Mouse (Mus musculus) liver, postnatal 0 days (tissue): ENCODE data around the gene Rnf145. TPM values are rescaled to one million over a fixed set of nuclear protein-coding genes. Genes with fewer than 3 reads are reported as not detected.
"Not testable (repeated sequence)": the region's sequence is repeated elsewhere in the genome, so short reads cannot be mapped to it uniquely, and the experiment has no call there.

Source experiments
- ATAC-seq: fragments of 200-750 bp; cut with Nextera tagmentation; 2 replicates; pipeline ENCODE4 v1.8.0; 2017; ENCODE audit warnings: mild to moderate bottlenecking, moderate library complexity
- DNase-seq: peaks from one replicate; pipeline ENCODE4 v3.0.0-alpha.2; 2016
- H3K27ac ChIP-seq: fragments of 300-500 bp; sonication (generic); 2 replicates; pipeline ENCODE4 v1.5.1; 2014; ENCODE audit warnings: antibody characterized with exemption, moderate library complexity, mild to moderate bottlenecking, low read depth
- H3K27me3 ChIP-seq: fragments of 300-500 bp; sonication (generic); 2 replicates; pipeline ENCODE4 v1.6.1; 2014; ENCODE audit warnings: low read length, control low read depth, mixed read lengths; ENCODE audit not compliant: insufficient read depth
- H3K36me3 ChIP-seq: fragments of 300-500 bp; sonication (generic); replicated peaks from 2 replicates; pipeline ENCODE4 v1.6.1; 2014; ENCODE audit warnings: mild to moderate bottlenecking, control low read depth, low read length, moderate library complexity, mixed read lengths; ENCODE audit not compliant: insufficient read depth
- H3K4me1 ChIP-seq: fragments of 300-500 bp; sonication (generic); 2 replicates; pipeline ENCODE4 v1.6.1; 2014; ENCODE audit warnings: antibody characterized with exemption, mild to moderate bottlenecking, control low read depth; ENCODE audit not compliant: insufficient read depth
- H3K4me2 ChIP-seq: fragments of 300-500 bp; sonication (generic); 2 replicates; pipeline ENCODE4 v1.6.1; 2014; ENCODE audit warnings: low read depth, mild to moderate bottlenecking, low read length, moderate library complexity, mixed read lengths
- H3K4me3 ChIP-seq: fragments of 300-500 bp; sonication (generic); 2 replicates; pipeline ENCODE4 v1.5.1; 2014; ENCODE audit warnings: low read depth, low read length
- H3K9ac ChIP-seq: fragments of 300-500 bp; sonication (generic); replicated peaks from 2 replicates; pipeline ENCODE4 v1.6.1; 2014; ENCODE audit warnings: mild to moderate bottlenecking, moderate library complexity
- H3K9me3 ChIP-seq: fragments of 300-500 bp; sonication (generic); 2 replicates; pipeline ENCODE4 v1.6.1; 2016; ENCODE audit warnings: mild to moderate bottlenecking, control low read depth, low read length, mixed read lengths
- CTCF ChIP-seq: sonication (generic); IDR thresholded peaks from 2 replicates; pipeline ENCODE4 v1.5.1; 2016; ENCODE audit warnings: antibody characterized with exemption, low read depth
- EP300 ChIP-seq: IDR thresholded peaks from 2 replicates; pipeline ENCODE4 v1.6.1; 2016; ENCODE audit warnings: antibody characterized with exemption, low read depth, mild to moderate bottlenecking
- WGBS: fragments of 180-500 bp; shearing (Covaris S2); extraction: QIAGEN DNeasy Blood & Tissue Kit; methylation state at CpG from one replicate; pipeline ENCODE4 v1.1.7; 2014; ENCODE audit not compliant: insufficient replicate concordance; 5-methylcytosine and 5-hydroxymethylcytosine counted together
- polyA plus RNA-seq: library from polyadenylated mRNA; unstranded; fragments of >200 nt; fragmentation: Nextera tagmentation; extraction: Ambion mirVana; gene quantifications from 2 replicates; pipeline ENCODE4 v1.2.1, GENCODE M21; 2015

Rnf145 gene
- polyA plus RNA-seq, 1 experiment from 2014 or later = 31.9 TPM

GRCm38 (mm10) chr11:44562389-44563135 is 43.8 kb downstream of the Rnf145 start:
- Histone ChIP-seq H3K4me1 (no peaks in the 10 kb centered on the region), H3K4me3 (no peak overlapping the region), H3K9me3 (no peaks in the 10 kb centered on the region), H3K27ac (no peak overlapping the region), H3K4me2 (no peak overlapping the region), H3K9ac (no peak overlapping the region), H3K27me3 (no peaks in the 10 kb centered on the region), H3K36me3 (peaks cover 84% of the 10 kb centered on the region)
- ATAC-seq (no peak), DNase-seq (no peak)
- 84% methylated on average over 11 of the region's 12 CpGs for WGBS
- TF ChIP-seq EP300 (no peak), CTCF (no peak)

GRCm38 (mm10) chr11:44564245-44564864 is 45.6 kb downstream of the Rnf145 start:
- Histone ChIP-seq H3K4me1 (no peaks in the 10 kb centered on the region), H3K9ac (no peak overlapping the region), H3K4me3 (no peak overlapping the region), H3K27ac (no peak overlapping the region), H3K27me3 (no peaks in the 10 kb centered on the region), H3K9me3 (no peaks in the 10 kb centered on the region), H3K4me2 (no peak overlapping the region), H3K36me3 (peaks cover 69% of the 10 kb centered on the region)
- DNase-seq (no peak), ATAC-seq (no peak)
- WGBS = 91% methylated on average over 12 of the region's 12 CpGs
- TF ChIP-seq EP300 = no peak

GRCm38 (mm10) chr11:44564940-44565339 is 46.2 kb downstream of the Rnf145 start:
- TF ChIP-seq EP300 (no peak), CTCF (no peak)
- no peak for ATAC-seq
- H3K27me3 ChIP-seq = no peaks in the 10 kb centered on the region
- no peak overlapping the region for H3K9ac ChIP-seq
- DNase-seq = no peak
- H3K4me1 ChIP-seq = no peaks in the 10 kb centered on the region
- H3K9me3 ChIP-seq = no peaks in the 10 kb centered on the region
- no peak overlapping the region for H3K27ac ChIP-seq
- no peak overlapping the region for H3K4me3 ChIP-seq
- no peak overlapping the region for H3K4me2 ChIP-seq
- H3K36me3 ChIP-seq = peaks cover 64% of the 10 kb centered on the region

GRCm38 (mm10) chr11:44570336-44570735 is 51.6 kb downstream of the Rnf145 start:
- ATAC-seq, H3K27ac ChIP-seq, DNase-seq, H3K4me1 ChIP-seq, H3K9ac ChIP-seq, H3K4me3 ChIP-seq, H3K9me3 ChIP-seq, H3K4me2 ChIP-seq, H3K27me3 ChIP-seq: not testable (repeated sequence)
- 83% methylated on average over 4 of the region's 4 CpGs for WGBS
- peaks cover 13% of the 10 kb centered on the region for H3K36me3 ChIP-seq

- Histone ChIP-seq H3K4me2 (no peak overlapping the region), H3K36me3 (no peaks in the 10 kb centered on the region), H3K9ac (no peak overlapping the region), H3K4me1 (no peaks in the 10 kb centered on the region), H3K27ac (no peak overlapping the region), H3K4me3 (no peak overlapping the region), H3K9me3 (no peaks in the 10 kb centered on the region), H3K27me3 (no peaks in the 10 kb centered on the region)
- TF ChIP-seq CTCF = no peak
- no peak for TF ChIP-seq EP300
- 88% methylated on average over 5 of the region's 5 CpGs for WGBS
- DNase-seq (no peak), ATAC-seq (no peak)
These were observed 54.0 kb downstream of the Rnf145 start for GRCm38 (mm10) chr11:44572781-44573180.

GRCm38 (mm10) chr11:44573396-44573795 is 54.6 kb downstream of the Rnf145 start:
- Histone ChIP-seq H3K27me3 (no peaks in the 10 kb centered on the region), H3K9ac (no peak overlapping the region), H3K36me3 (no peaks in the 10 kb centered on the region), H3K9me3 (no peaks in the 10 kb centered on the region), H3K4me3 (no peak overlapping the region), H3K4me1 (no peaks in the 10 kb centered on the region), H3K4me2 (no peak overlapping the region), H3K27ac (no peak overlapping the region)
- ATAC-seq (no peak), DNase-seq (no peak)
- TF ChIP-seq EP300 (no peak), CTCF (no peak)
- 76% methylated on average over 3 of the region's 3 CpGs for WGBS
